Mouse (Mus musculus): ENCODE measurements around the gene Slc19a3. TPM values are rescaled to one million over a fixed set of nuclear protein-coding genes. Genes with fewer than 3 reads are reported as not detected.

Gene Slc19a3
- polyA plus RNA-seq, 1 experiment from 2014 or later: 0.83 TPM

- Histone ChIP-seq H3K36me3 (ENCODE audit: control insufficient read depth, insufficient read depth, low read length) (no peaks in the 10 kb centered on the region), H3K4me2 (ENCODE audit: low read depth, severe bottlenecking) (no peak overlapping the region), H3K27ac (replicated peaks; ENCODE audit: low read depth, low read length) (no peak overlapping the region), H3K4me1 (ENCODE audit: control insufficient read depth, insufficient read depth, low read length) (no peaks in the 10 kb centered on the region), H3K4me3 (ENCODE audit: low read depth, low read length) (no peak overlapping the region), H3K9me3 (ENCODE audit: control insufficient read depth, low read length) (no peaks in the 10 kb centered on the region), H3K27me3 (ENCODE audit: control insufficient read depth, insufficient read depth, low read length) (no peaks in the 10 kb centered on the region), H3K9ac (ENCODE audit: low read length) (no peak overlapping the region)
- ATAC-seq (ENCODE audit: insufficient number of reproducible peaks, low FRiP score, low TSS enrichment, low read depth): no peak
- 67% methylated on average over 6 of the region's 6 CpGs for WGBS
- DNase-seq (ENCODE audit: low spot score): no peak
Observed at GRCm38 (mm10) chr1:82973901-82974300, 64.3 kb downstream of the Slc19a3 start.

- Histone ChIP-seq H3K27ac (replicated peaks; ENCODE audit: low read depth, low read length) (no peak overlapping the region), H3K9ac (ENCODE audit: low read length) (no peak overlapping the region), H3K4me3 (ENCODE audit: low read depth, low read length) (no peak overlapping the region), H3K9me3 (ENCODE audit: control insufficient read depth, low read length) (no peaks in the 10 kb centered on the region), H3K4me1 (ENCODE audit: control insufficient read depth, insufficient read depth, low read length) (no peaks in the 10 kb centered on the region), H3K36me3 (ENCODE audit: control insufficient read depth, insufficient read depth, low read length) (no peaks in the 10 kb centered on the region), H3K27me3 (ENCODE audit: control insufficient read depth, insufficient read depth, low read length) (no peaks in the 10 kb centered on the region), H3K4me2 (ENCODE audit: low read depth, severe bottlenecking) (no peak overlapping the region)
- DNase-seq (ENCODE audit: low spot score) (no peak), ATAC-seq (ENCODE audit: insufficient number of reproducible peaks, low FRiP score, low TSS enrichment, low read depth) (no peak)
- 82% methylated on average over 1 of the region's 1 CpGs for WGBS
Observed at GRCm38 (mm10) chr1:82973244-82973643, 65.0 kb downstream of the Slc19a3 start.

- Histone ChIP-seq H3K4me3 (ENCODE audit: low read depth, low read length) (no peak overlapping the region), H3K9ac (ENCODE audit: low read length) (no peak overlapping the region), H3K27me3 (ENCODE audit: control insufficient read depth, insufficient read depth, low read length) (no peaks in the 10 kb centered on the region), H3K4me1 (ENCODE audit: control insufficient read depth, insufficient read depth, low read length) (no peaks in the 10 kb centered on the region), H3K36me3 (ENCODE audit: control insufficient read depth, insufficient read depth, low read length) (no peaks in the 10 kb centered on the region), H3K27ac (replicated peaks; ENCODE audit: low read depth, low read length) (no peak overlapping the region), H3K9me3 (ENCODE audit: control insufficient read depth, low read length) (no peaks in the 10 kb centered on the region), H3K4me2 (ENCODE audit: low read depth, severe bottlenecking) (no peak overlapping the region)
- WGBS: 55% methylated on average over 4 of the region's 4 CpGs
- no peak for ATAC-seq (ENCODE audit: insufficient number of reproducible peaks, low FRiP score, low TSS enrichment, low read depth)
- no peak for DNase-seq (ENCODE audit: low spot score)
Observed at GRCm38 (mm10) chr1:82972046-82972445, 66.2 kb downstream of the Slc19a3 start.

- Histone ChIP-seq H3K9me3 (ENCODE audit: control insufficient read depth, low read length) (no peaks in the 10 kb centered on the region), H3K4me3 (ENCODE audit: low read depth, low read length) (no peak overlapping the region), H3K4me1 (ENCODE audit: control insufficient read depth, insufficient read depth, low read length) (no peaks in the 10 kb centered on the region), H3K27ac (replicated peaks; ENCODE audit: low read depth, low read length) (no peak overlapping the region), H3K9ac (ENCODE audit: low read length) (no peak overlapping the region), H3K27me3 (ENCODE audit: control insufficient read depth, insufficient read depth, low read length) (no peaks in the 10 kb centered on the region), H3K36me3 (ENCODE audit: control insufficient read depth, insufficient read depth, low read length) (no peaks in the 10 kb centered on the region), H3K4me2 (ENCODE audit: low read depth, severe bottlenecking) (no peak overlapping the region)
- 75% methylated on average over 3 of the region's 3 CpGs for WGBS
- no peak for DNase-seq (ENCODE audit: low spot score)
- ATAC-seq (ENCODE audit: insufficient number of reproducible peaks, low FRiP score, low TSS enrichment, low read depth): no peak
Observed at GRCm38 (mm10) chr1:82966413-82966812, 71.8 kb downstream of the Slc19a3 start.

Other genes with a start within 250 kb of the Slc19a3 start
- 39.8 and 42.1 TPM in 2 replicates for gene Agfg1, start 199.0 kb downstream of the Slc19a3 start, polyA plus RNA-seq (2014; fragmentation: Nextera tagmentation; extraction: Ambion mirVana)
- 0.33 TPM in 1 of 2 replicates, not detected in the other for gene A030005L19Rik, start 125.1 kb downstream of the Slc19a3 start, polyA plus RNA-seq (2014; fragmentation: Nextera tagmentation; extraction: Ambion mirVana)
- gene A030014E15Rik, start 113.5 kb downstream of the Slc19a3 start, polyA plus RNA-seq (2014; fragmentation: Nextera tagmentation; extraction: Ambion mirVana): not detected in 2 replicates
- gene Gm6217, start 107.0 kb downstream of the Slc19a3 start, polyA plus RNA-seq (2014; fragmentation: Nextera tagmentation; extraction: Ambion mirVana): not detected in 2 replicates
- gene A030003K21Rik, start 95.1 kb downstream of the Slc19a3 start, polyA plus RNA-seq (2014; fragmentation: Nextera tagmentation; extraction: Ambion mirVana): not detected in 2 replicates
- not detected in 2 replicates for gene Gm7544, start 82.4 kb downstream of the Slc19a3 start, polyA plus RNA-seq (2014; fragmentation: Nextera tagmentation; extraction: Ambion mirVana)
- not detected in 2 replicates for gene Gm47955, start 78.2 kb downstream of the Slc19a3 start, polyA plus RNA-seq (2014; fragmentation: Nextera tagmentation; extraction: Ambion mirVana)
- not detected in 2 replicates for gene Gm47959, start 37.9 kb downstream of the Slc19a3 start, polyA plus RNA-seq (2014; fragmentation: Nextera tagmentation; extraction: Ambion mirVana)
- gene Krtap28-10, start 4.0 kb upstream of the Slc19a3 start, polyA plus RNA-seq (2014; fragmentation: Nextera tagmentation; extraction: Ambion mirVana): not detected in 2 replicates
- not detected in 2 replicates for gene Gm47969, start 6.5 kb upstream of the Slc19a3 start, polyA plus RNA-seq (2014; fragmentation: Nextera tagmentation; extraction: Ambion mirVana)
- gene A030005K14Rik, start 20.9 kb upstream of the Slc19a3 start, polyA plus RNA-seq (2014; fragmentation: Nextera tagmentation; extraction: Ambion mirVana): not detected in 2 replicates
- not detected in 2 replicates for gene Krtap28-13, start 22.5 kb upstream of the Slc19a3 start, polyA plus RNA-seq (2014; fragmentation: Nextera tagmentation; extraction: Ambion mirVana)
- not detected in 2 replicates for gene Ccl20, start 78.3 kb upstream of the Slc19a3 start, polyA plus RNA-seq (2014; fragmentation: Nextera tagmentation; extraction: Ambion mirVana)
- 0.11 TPM in 1 of 2 replicates, not detected in the other for gene Daw1, start 121.3 kb upstream of the Slc19a3 start, polyA plus RNA-seq (2014; fragmentation: Nextera tagmentation; extraction: Ambion mirVana)

Measured in limb, embryonic 11.5 days (tissue).